ENCODE assay signal across 24 mouse cellular contexts in the genomic region with DNA sequence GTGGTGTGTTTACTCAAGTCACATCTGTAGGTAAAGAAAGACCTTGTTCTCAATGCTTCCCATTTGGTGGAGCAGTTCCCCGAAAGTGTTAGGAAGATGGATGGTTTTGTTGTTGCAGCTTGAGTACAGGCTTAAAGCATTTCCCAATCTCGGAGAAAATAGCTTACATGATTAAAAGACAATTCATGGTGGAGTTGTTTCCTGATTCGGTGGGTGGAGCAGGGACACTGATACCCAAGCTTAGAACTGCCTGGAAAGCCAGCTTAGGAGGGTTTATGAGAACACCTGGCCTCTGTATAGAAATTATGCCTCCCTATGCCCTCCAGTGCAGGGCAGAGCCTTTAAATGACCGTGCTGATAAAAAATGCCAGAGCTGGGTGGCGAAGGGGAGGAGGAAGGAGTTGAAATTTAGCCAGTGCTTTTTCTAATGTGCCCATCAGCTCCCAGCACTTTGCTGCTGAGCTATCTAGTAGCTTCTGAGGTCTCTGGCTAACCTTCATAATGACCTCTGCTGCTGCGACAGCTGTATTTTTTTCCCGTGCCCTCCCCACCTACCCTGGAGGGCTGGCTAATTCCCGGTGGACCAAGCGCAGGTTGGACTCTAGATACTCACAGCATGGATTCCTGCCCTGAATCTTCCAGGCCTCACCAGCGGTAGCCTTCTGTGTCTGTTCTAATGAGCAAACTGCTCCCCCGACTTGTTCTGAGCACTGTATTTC. TPM values are rescaled to one million over a fixed set of nuclear protein-coding genes. Genes with fewer than 3 reads are reported as not detected.
DNase-seq lines count a peak whose midpoint lies in the region; ATAC-seq and TF ChIP-seq lines count a peak whose summit lies in the region.
"Had no signal": no experiment of that assay in that cellular context is flagged by ENCODE, and none has a peak within 500 bp of the region (broad histone marks: within the 10 kb centered on the region; RNA-seq: fewer than 3 reads in every experiment).

No protein-coding gene starts in this region.

- no peak for TF ChIP-seq CTCF in lung, postnatal 0 days (IDR thresholded peaks at IDR 0.05)

- H3K27me3 ChIP-seq in forebrain, embryonic 12.5 days: no peaks in the 10 kb centered on the region
- no peaks in the 10 kb centered on the region for H3K27me3 ChIP-seq in forebrain, embryonic 16.5 days (replicated peaks; ENCODE audit: control insufficient read depth, insufficient read depth, low read length)
- H3K27me3 ChIP-seq in lung, postnatal 0 days (replicated peaks; ENCODE audit: insufficient read depth, low read length): no peaks in the 10 kb centered on the region
- H3K27me3 ChIP-seq: embryonic facial prominence, embryonic 12.5 days; liver, embryonic 15.5 days; Patski had no signal

- DNase-seq in lung, postnatal 0 days (ENCODE audit: low spot score): peak; percentile 56
- DNase-seq in lung, postnatal 36 days: no peak
- DNase-seq in kidney, adult 18-20 months: peak; percentile 32
- peak; percentile 29 for DNase-seq in kidney, postnatal 10 days
- DNase-seq in ovary, postnatal 36 days (ENCODE audit: low spot score): no peak
- DNase-seq: adrenal gland, postnatal 10 days; cerebellum, adult 9-10 months; heart, adult 11 months; lung, postnatal 4 days; right cerebral cortex, adult 18-20 months; thymus, adult 18-20 months had no signal

- H3K9me3 ChIP-seq in forebrain, embryonic 12.5 days: no peaks in the 10 kb centered on the region
- H3K9me3 ChIP-seq in forebrain, embryonic 16.5 days (ENCODE audit: control insufficient read depth, low read length): no peaks in the 10 kb centered on the region
- H3K9me3 ChIP-seq in lung, postnatal 0 days (ENCODE audit: low read length): no peaks in the 10 kb centered on the region
- H3K9me3 ChIP-seq: embryonic facial prominence, embryonic 12.5 days; liver, embryonic 15.5 days had no signal

- H3K4me1 ChIP-seq in forebrain, embryonic 12.5 days: peaks cover 8% of the 10 kb centered on the region
- peaks cover 4% of the 10 kb centered on the region; the same call in 1 of the 2 replicates for H3K4me1 ChIP-seq in forebrain, embryonic 16.5 days (replicated peaks; ENCODE audit: control insufficient read depth, insufficient read depth, low read length)
- H3K4me1 ChIP-seq in lung, postnatal 0 days (ENCODE audit: insufficient read depth, low read depth, low read length): no peaks in the 10 kb centered on the region; the same call in 1 of the 2 replicates

- TF ChIP-seq EP300 in lung, postnatal 0 days (IDR thresholded peaks at IDR 0.05): no peak

- no peak for ATAC-seq in forebrain, embryonic 12.5 days (ENCODE audit: low FRiP score)
- no peak for ATAC-seq in forebrain, embryonic 16.5 days
- no peak for ATAC-seq in lung, postnatal 0 days
- ATAC-seq in erythroblast, adult 5-6 weeks (replicated peaks; ENCODE audit: low FRiP score, poor library complexity, severe bottlenecking): no peak
- ATAC-seq: midbrain, embryonic 16.5 days; Patski had no signal

- H3K4me3 ChIP-seq in forebrain, embryonic 12.5 days (replicated peaks): no peak overlapping the region
- no peak overlapping the region for H3K4me3 ChIP-seq in forebrain, embryonic 16.5 days (replicated peaks; ENCODE audit: low read length)
- H3K4me3 ChIP-seq in lung, postnatal 0 days (ENCODE audit: low read depth, low read length): no peak overlapping the region
- H3K4me3 ChIP-seq: embryonic facial prominence, embryonic 12.5 days; liver, embryonic 15.5 days had no signal

- peaks cover 10% of the 10 kb centered on the region for H3K36me3 ChIP-seq in forebrain, embryonic 12.5 days (replicated peaks)
- peaks cover 5% of the 10 kb centered on the region; the same call in 1 of the 2 replicates for H3K36me3 ChIP-seq in forebrain, embryonic 16.5 days (ENCODE audit: control insufficient read depth, insufficient read depth)
- no peaks in the 10 kb centered on the region for H3K36me3 ChIP-seq in lung, postnatal 0 days (ENCODE audit: insufficient read depth, low read length)

- H3K4me2 ChIP-seq in forebrain, embryonic 12.5 days: no peak overlapping the region
- no peak overlapping the region for H3K4me2 ChIP-seq in forebrain, embryonic 16.5 days (ENCODE audit: low read length)
- H3K4me2 ChIP-seq in lung, postnatal 0 days (replicated peaks; ENCODE audit: low read depth, low read length): no peak overlapping the region
- H3K4me2 ChIP-seq: embryonic facial prominence, embryonic 12.5 days; liver, embryonic 15.5 days had no signal

- no peak overlapping the region for H3K9ac ChIP-seq in forebrain, embryonic 12.5 days
- H3K9ac ChIP-seq in forebrain, embryonic 16.5 days (replicated peaks; ENCODE audit: low read depth, low read length): no peak overlapping the region
- H3K9ac ChIP-seq in lung, postnatal 0 days (replicated peaks; ENCODE audit: low read depth): no peak overlapping the region
- H3K9ac ChIP-seq: embryonic facial prominence, embryonic 12.5 days; liver, embryonic 15.5 days had no signal

- peak overlapping the region; percentile 36; the same call in 1 of the 2 replicates for H3K27ac ChIP-seq in forebrain, embryonic 12.5 days
- H3K27ac ChIP-seq in forebrain, embryonic 16.5 days (ENCODE audit: low read length): no peak overlapping the region
- no peak overlapping the region for H3K27ac ChIP-seq in lung, postnatal 0 days (ENCODE audit: low read length)
- H3K27ac ChIP-seq: liver, embryonic 15.5 days had no signal

- WGBS in forebrain, embryonic 12.5 days: 76% methylated on average over 11 of the region's 11 CpGs
- 75% methylated on average over 11 of the region's 11 CpGs for WGBS in forebrain, embryonic 16.5 days
- WGBS in lung, postnatal 0 days: 68% methylated on average over 11 of the region's 11 CpGs

RNA-seq across cellular contexts. Expression of gene Gstm5, which starts 5.5 kb away (rescaled TPM):
- polyA plus RNA-seq in forebrain, embryonic 12.5 days (2016; fragmentation: Nextera tagmentation; extraction: Ambion mirVana): 225 and 230 TPM in 2 replicates
- polyA plus RNA-seq in forebrain, embryonic 16.5 days (2015; fragmentation: Nextera tagmentation; extraction: Ambion mirVana): 173 and 174 TPM in 2 replicates
- 47.2 and 50.4 TPM in 2 replicates for polyA plus RNA-seq in lung, postnatal 0 days (2015; fragmentation: Nextera tagmentation; extraction: Ambion mirVana)
- total RNA-seq in erythroblast, adult 5-6 weeks (2015; ENCODE audit: low replicate concordance): 17.9 and 33.9 TPM in 2 replicates
- total RNA-seq in erythroblast, adult 5-6 weeks (2017; ENCODE audit: low replicate concordance): 8.2 and 22.6 TPM in 2 replicates

RNA-seq across cellular contexts. Expression of gene Eps8l3, which starts 24.1 kb away (rescaled TPM):
- polyA plus RNA-seq in forebrain, embryonic 12.5 days (2016; fragmentation: Nextera tagmentation; extraction: Ambion mirVana): not detected in 2 replicates
- not detected in 2 replicates for polyA plus RNA-seq in forebrain, embryonic 16.5 days (2015; fragmentation: Nextera tagmentation; extraction: Ambion mirVana)
- polyA plus RNA-seq in lung, postnatal 0 days (2015; fragmentation: Nextera tagmentation; extraction: Ambion mirVana): not detected in 2 replicates
- 1.5 TPM in 1 of 2 replicates, not detected in the other for total RNA-seq in erythroblast, adult 5-6 weeks (2015; ENCODE audit: low replicate concordance)
- not detected in 2 replicates for total RNA-seq in erythroblast, adult 5-6 weeks (2017; ENCODE audit: low replicate concordance)
- total RNA-seq: adrenal gland, postnatal 10 days; common myeloid progenitor, adult 5-6 weeks; gastrocnemius, adult 18-20 months; layer of hippocampus, adult 18-20 months; left cerebral cortex, postnatal 25 days had no signal
- polyA plus RNA-seq: embryonic facial prominence, embryonic 12.5 days; heart, postnatal 0 days; hindbrain, embryonic 11.5 days; liver, embryonic 15.5 days; midbrain, embryonic 16.5 days; Patski had no signal

RNA-seq across cellular contexts. Expression of gene Gstm7, which starts 30.5 kb away (rescaled TPM):
- polyA plus RNA-seq in forebrain, embryonic 12.5 days (2016; fragmentation: Nextera tagmentation; extraction: Ambion mirVana): 63.8 and 66.8 TPM in 2 replicates
- polyA plus RNA-seq in forebrain, embryonic 16.5 days (2015; fragmentation: Nextera tagmentation; extraction: Ambion mirVana): 65.5 and 70.7 TPM in 2 replicates
- 5.6 and 6.5 TPM in 2 replicates for polyA plus RNA-seq in lung, postnatal 0 days (2015; fragmentation: Nextera tagmentation; extraction: Ambion mirVana)
- not detected in 2 replicates for total RNA-seq in erythroblast, adult 5-6 weeks (2015; ENCODE audit: low replicate concordance)
- total RNA-seq in erythroblast, adult 5-6 weeks (2017; ENCODE audit: low replicate concordance): 1.8 TPM in 1 of 2 replicates, not detected in the other

RNA-seq across cellular contexts. Expression of gene Gstm6, which starts 42.4 kb away (rescaled TPM):
- polyA plus RNA-seq in forebrain, embryonic 12.5 days (2016; fragmentation: Nextera tagmentation; extraction: Ambion mirVana): 10.7 and 12.0 TPM in 2 replicates
- polyA plus RNA-seq in forebrain, embryonic 16.5 days (2015; fragmentation: Nextera tagmentation; extraction: Ambion mirVana): 10.2 and 11.7 TPM in 2 replicates
- 3.6 and 4.1 TPM in 2 replicates for polyA plus RNA-seq in lung, postnatal 0 days (2015; fragmentation: Nextera tagmentation; extraction: Ambion mirVana)
- not detected in 2 replicates for total RNA-seq in erythroblast, adult 5-6 weeks (2015; ENCODE audit: low replicate concordance)
- not detected in 2 replicates for total RNA-seq in erythroblast, adult 5-6 weeks (2017; ENCODE audit: low replicate concordance)
- total RNA-seq: common myeloid progenitor, adult 5-6 weeks had no signal

Comparison
In these comparisons a context has a peak if more than half of its experiments do, and no peak if none do; other contexts are left out.
1. DNase-seq: peak in lung, postnatal 0 days (single experiment), kidney, adult 18-20 months (single experiment) and kidney, postnatal 10 days (single experiment); none in lung, postnatal 36 days (single experiment) and ovary, postnatal 36 days (single experiment).